Mouse (Mus musculus) A20 (cell line): ENCODE results near the gene Stxbp5.
A peak's percentile ranks its signal among the peaks of the same experiment; 100 is the strongest.

Experiments used
- DNase-seq: peaks from one replicate; pipeline ENCODE4 v3.0.0-alpha.2; 2011; ENCODE audit warnings: low read depth, low spot score

Stxbp5 gene

GRCm38 (mm10) chr10:9859476-9859875 is 41.4 kb downstream of the Stxbp5 start:
- no peak for DNase-seq

- DNase-seq, result no peak
Measured at GRCm38 (mm10) chr10:9857850-9858249, 43.0 kb downstream of the Stxbp5 start.

- DNase-seq, result peak; percentile 45
Measured at GRCm38 (mm10) chr10:9856792-9857191, 44.1 kb downstream of the Stxbp5 start.

DNA sequence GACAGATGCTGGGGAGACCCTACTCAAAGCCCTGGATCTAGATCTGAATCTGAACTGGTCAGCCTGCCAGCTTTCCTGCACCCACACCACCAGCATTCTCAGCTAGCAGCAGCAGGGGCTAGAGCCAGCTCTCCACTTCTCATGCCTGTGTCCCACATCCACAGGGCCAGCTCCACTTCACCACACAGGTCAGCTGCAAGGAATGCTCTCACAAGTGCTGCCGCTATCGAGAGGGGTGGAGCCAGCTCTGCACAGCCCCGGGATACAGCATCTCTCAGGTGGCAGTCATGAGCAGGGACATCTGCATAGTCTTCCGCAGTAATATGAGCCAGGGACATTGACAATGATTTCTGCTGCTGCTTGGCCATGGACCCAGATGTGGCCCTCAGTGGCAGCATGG is 54.5 kb downstream of the Stxbp5 start:
- DNase-seq, result no peak

DNA sequence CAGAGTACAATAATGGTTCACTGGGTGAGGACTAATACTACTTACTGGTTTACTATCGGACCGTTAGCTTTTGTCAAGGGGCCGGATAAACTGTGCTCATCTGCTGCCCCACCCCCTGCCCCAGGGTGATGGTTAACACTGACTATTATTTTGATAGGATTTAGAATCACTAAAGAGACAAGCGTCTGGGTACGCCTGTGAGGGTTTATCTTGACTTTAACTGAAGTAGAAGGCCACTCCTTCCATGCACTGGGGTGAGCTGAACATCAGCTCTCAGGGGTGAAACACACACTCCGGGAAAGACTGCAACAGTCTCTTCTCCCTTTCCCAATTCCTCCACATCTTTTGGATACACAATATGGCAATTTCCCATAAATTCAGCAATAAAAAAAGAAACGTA is 61.5 kb downstream of the Stxbp5 start:
- no peak for DNase-seq

GRCm38 (mm10) chr10:9834986-9835385 is 65.9 kb downstream of the Stxbp5 start:
- no peak for DNase-seq

- no peak for DNase-seq
Measured at GRCm38 (mm10) chr10:9832937-9833336, 67.9 kb downstream of the Stxbp5 start.

DNA sequence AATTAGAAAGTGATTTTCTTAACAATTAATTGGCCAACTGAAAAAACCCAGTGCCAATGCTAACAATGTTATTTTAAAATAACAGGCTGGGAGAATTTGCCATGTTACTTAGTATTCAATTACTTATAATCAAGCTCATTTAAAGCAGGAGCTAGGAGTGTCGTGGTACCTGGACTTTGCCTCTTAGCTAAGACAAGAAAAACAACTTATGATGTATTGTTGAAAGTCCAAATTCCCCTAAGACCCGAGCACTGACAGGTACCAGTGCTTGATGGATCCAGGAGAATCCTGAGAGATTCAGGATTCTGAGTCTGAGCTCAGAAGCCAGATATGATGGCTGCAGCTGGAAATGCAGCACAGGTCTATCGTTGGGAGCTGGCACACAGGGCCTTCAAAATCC is 71.1 kb downstream of the Stxbp5 start:
- DNase-seq, result no peak

- peak; percentile 39 for DNase-seq
Measured at GRCm38 (mm10) chr10:9821299-9821698, 79.6 kb downstream of the Stxbp5 start.

DNA sequence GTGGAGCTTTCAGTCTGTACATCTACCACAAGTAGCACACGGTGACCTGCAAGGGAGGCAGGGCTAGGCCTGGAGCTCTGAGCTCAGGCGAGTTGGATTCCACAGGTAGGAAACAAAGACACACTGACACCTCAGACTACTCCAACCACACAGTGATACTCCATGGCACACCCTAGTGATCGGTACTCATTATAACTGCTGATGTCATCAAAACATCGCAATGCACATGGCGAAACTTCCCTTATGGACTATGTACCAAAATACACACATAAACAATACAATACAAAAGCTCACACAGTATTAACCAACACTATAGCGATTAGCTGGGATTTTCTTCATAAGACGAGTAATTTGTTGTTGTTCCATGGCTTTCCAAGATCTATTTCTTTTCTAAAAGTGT is 82.3 kb downstream of the Stxbp5 start:
- DNase-seq, result no peak

- no peak for DNase-seq
Measured at GRCm38 (mm10) chr10:9813926-9814325, 87.0 kb downstream of the Stxbp5 start.

DNA sequence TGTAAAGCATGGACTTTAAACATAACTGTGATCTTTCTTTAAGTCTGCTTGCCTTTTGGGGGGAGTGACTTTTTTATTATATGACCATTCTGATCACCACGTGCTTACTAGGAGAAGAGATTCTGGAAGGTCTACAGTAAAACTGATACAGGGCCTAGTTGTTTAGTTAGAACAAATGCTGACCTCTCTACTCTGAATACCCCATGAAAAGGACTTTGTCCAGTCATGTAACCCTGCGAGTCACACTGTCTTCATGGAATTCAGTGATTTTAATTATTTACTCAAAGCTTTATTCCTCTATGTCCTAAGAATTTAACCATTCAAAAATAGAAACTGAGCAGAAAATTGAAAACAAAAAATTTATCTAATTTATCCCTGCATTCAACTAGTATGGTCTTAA is 93.3 kb downstream of the Stxbp5 start:
- DNase-seq, result no peak

GRCm38 (mm10) chr10:9805341-9805740 is 95.5 kb downstream of the Stxbp5 start:
- DNase-seq, result no peak

DNA sequence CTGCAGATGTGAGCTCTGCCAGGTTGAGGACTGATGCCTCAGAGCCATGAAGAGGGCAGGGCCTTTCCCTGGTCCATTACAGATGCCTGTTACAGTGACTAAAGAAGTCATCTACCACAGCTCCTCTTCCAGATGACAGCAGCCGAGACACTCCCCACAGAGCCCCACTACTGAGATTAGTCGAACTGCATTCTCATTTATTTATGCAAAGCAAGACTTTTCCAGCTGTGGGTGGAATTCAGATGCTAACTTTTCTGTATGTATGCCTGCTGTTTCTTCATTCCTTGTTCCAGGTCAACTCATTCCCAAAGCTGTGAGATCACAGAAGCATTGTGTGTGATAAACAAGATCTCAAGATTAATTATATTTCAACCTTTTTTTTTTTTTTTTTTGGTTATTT is 97.8 kb downstream of the Stxbp5 start:
- DNase-seq, result no peak

DNA sequence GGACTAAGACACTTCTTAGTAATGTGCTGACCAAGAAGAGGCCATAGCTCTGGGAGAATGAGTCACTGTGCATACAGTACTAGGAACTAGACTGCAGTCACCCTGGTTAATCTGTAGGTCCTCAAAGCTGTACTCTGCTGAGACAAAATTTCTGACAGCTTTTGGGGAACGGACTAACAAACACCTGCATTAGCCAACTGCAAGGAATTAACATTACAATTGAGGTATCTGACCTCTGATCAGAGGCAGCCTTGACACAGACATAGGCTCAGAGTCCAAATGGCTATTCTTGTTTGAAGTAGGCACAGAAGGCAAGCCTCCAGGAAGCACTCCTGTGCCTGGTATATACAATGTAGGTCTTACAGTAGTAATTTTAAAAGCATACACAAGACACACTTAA is 99.3 kb downstream of the Stxbp5 start:
- no peak for DNase-seq

DNA sequence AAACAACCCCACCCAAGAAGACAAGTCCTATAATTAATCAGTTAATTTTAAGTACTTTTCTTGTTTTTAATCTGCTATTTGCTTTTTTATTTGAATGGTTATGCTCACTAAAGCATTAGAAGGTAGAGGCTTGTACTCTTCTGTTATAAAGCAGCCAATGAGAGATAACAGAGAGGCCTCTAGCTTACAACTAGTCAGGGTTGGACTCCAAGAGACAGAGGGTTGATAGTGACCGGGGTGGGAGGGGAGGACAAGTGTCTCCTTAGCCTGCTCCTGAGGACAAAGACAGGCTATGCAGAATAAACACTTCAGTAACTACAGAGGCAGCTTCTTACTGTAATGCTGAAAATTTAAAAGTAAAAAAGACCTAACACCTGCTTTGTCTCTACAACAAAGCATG is 101.8 kb downstream of the Stxbp5 start:
- no peak for DNase-seq

DNA sequence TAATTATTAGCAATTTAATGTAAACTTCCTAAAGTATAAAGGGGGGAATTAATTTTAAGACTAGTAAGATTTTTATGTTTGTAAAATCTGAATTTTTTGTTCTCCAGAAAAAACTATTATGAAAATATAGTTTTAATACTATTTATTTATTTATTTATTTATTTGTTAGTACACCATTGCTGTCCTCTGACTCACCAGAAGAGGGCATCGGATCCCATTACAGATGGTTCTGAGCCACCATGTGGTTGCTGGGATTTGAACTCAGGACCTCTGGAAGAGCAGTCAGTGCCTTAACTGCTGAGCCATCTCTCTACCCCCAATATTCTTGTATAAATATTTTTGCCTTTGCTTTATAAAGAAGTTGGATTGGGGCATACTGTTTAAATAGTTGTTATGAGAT is 104.5 kb downstream of the Stxbp5 start:
- DNase-seq, result no peak

DNA sequence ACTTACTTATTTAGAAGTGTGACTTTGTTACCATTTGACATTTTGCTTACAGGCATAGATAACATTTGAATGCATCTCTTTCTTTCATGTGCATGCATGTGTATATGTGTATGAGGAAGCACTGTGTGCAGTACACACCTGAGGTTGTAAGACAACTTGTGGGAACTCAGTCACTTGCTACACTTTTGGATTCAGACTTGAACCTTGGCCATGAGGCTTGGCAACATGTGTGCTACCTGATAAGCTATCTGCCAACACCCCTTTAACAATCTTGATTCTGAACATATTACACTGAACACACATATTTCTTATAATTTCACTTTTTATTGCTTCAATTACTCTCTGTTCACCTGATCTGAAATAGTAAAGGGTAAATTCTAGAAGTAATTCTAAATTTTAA is 106.5 kb downstream of the Stxbp5 start:
- no peak for DNase-seq

DNA sequence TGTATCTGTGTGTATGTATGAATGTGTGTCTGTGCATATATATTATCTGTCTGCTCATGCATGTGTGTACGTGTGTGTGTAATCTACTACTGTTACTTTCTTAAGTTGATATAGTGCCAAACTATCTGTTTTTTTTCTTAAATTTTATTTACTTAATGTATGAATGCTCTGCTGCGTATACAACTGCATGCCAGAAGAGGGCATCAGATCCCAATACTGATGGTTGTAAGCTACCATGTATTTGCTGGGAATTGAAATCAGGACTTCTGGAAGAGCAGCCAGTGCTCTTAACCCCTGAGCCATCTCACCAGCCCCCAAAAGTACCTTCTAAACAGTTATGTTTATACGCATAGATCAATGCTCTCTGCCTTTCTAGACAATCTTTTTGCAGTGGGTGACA is 109.9 kb downstream of the Stxbp5 start:
- DNase-seq, result peak; percentile 19

DNA sequence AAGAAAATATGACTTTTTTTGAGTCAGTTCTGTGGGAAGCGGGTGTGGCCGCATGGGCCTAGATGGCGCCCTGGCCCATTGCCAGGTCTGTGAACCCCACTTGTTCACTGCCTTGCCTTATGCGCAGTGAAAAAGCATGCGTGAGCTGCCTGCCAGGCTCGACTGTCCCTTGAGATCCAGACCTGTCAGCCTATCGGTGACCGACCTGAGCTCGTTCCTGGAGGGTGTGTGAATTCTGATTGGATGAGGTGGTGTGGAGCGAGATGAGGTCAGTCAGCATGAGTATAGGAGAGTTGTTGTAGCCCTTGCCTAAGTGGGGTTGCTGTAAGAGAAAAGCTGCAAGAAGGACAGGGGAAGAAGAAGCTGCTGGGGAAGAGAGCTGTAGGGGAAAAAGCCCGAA is 114.4 kb downstream of the Stxbp5 start:
- DNase-seq, result peak; percentile 13

GRCm38 (mm10) chr10:9785651-9786050 is 115.2 kb downstream of the Stxbp5 start:
- peak; percentile 20 for DNase-seq

DNA sequence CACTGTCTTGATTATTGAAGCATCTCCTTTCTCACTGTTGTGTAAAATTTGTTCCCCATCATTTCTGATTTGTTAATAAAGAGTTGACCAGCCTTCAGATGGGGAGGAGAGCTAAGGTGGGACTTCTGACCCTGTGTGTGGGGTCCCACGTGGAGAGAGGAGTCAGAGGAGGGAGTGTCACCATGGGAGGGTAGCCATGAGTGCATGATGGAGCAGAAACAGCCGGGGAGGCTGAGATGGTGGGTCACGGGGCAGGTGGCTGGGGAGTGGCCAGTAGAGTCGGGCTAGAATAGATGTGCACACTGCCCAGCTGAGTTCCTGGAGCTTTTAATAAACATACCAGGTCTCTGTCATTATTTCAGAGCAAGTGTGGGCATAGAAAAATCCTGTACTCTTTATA is 121.0 kb downstream of the Stxbp5 start:
- no peak for DNase-seq

DNA sequence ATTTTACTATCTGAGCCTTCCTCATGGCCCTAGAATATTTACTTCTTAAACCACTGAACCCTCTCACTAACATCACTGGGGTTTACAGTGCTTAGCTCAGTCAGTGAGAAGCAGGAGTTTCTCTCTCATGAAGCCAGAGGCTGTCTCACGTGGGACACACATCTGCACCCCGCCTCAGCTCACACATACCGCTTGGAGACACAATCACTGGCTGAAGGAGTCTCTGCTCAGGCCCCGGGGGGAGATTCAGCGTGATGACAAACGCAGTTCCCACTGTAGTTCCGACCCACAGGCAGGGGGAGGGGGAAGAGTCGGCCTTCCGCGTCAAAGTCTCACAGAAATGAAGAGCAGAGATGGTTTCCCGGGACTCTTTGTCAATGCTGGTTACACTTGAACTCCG is 130.6 kb downstream of the Stxbp5 start:
- no peak for DNase-seq

GRCm38 (mm10) chr10:9763831-9764230 is 137.0 kb downstream of the Stxbp5 start:
- DNase-seq, result no peak

GRCm38 (mm10) chr10:9760264-9760663 is 140.6 kb downstream of the Stxbp5 start:
- DNase-seq, result no peak
